Comparison of ENCODE assay signal across 19 mouse cellular contexts in the genomic region with DNA sequence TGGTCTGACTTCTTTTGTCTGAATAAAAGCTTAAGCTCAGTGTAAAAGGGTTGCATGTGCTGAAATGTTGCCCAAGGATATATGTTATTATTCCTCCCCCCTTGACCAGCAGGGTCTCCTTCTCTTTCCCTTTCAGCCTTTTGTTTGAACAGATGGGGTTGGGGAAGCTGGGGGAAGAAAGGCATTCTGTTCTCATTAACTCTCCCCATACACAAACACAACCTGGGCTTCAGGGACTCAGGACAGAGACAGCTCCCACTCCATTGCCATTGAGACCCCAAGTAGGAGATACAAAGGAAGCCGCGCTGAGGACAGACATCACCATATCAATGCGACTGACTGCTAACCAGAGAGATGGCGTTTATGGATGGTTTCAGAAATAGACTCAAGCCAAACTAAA. TPM values are rescaled to one million over a fixed set of nuclear protein-coding genes. Genes with fewer than 3 reads are reported as not detected.
DNase-seq lines count a peak whose midpoint lies in the region; ATAC-seq lines count a peak whose summit lies in the region.
"Had no signal": no experiment of that assay in that cellular context is flagged by ENCODE, and none has a peak within 500 bp of the region (broad histone marks: within the 10 kb centered on the region; RNA-seq: fewer than 3 reads in every experiment).

No protein-coding gene starts in this region.

- H3K36me3 ChIP-seq in forebrain, embryonic 11.5 days (ENCODE audit: control insufficient read depth, insufficient read depth, low read length), result no peaks in the 10 kb centered on the region
- H3K36me3 ChIP-seq in forebrain, embryonic 16.5 days (ENCODE audit: control insufficient read depth, insufficient read depth), result no peaks in the 10 kb centered on the region
- H3K36me3 ChIP-seq in forebrain, embryonic 14.5 days (ENCODE audit: control insufficient read depth, insufficient read depth, low read length), result no peaks in the 10 kb centered on the region
- H3K36me3 ChIP-seq in midbrain, embryonic 14.5 days (ENCODE audit: control insufficient read depth, insufficient read depth, low read length), result no peaks in the 10 kb centered on the region
- H3K36me3 ChIP-seq: embryonic facial prominence, embryonic 15.5 days had no signal

- no peak overlapping the region for H3K9ac ChIP-seq in forebrain, embryonic 11.5 days (ENCODE audit: low read length)
- no peak overlapping the region for H3K9ac ChIP-seq in forebrain, embryonic 16.5 days (replicated peaks; ENCODE audit: low read depth, low read length)
- no peak overlapping the region for H3K9ac ChIP-seq in forebrain, embryonic 14.5 days (ENCODE audit: low read length)
- no peak overlapping the region for H3K9ac ChIP-seq in midbrain, embryonic 14.5 days (replicated peaks; ENCODE audit: low read length)
- H3K9ac ChIP-seq: embryonic facial prominence, embryonic 15.5 days; liver, embryonic 14.5 days had no signal

- ATAC-seq in forebrain, embryonic 11.5 days (replicated peaks; ENCODE audit: low FRiP score), result peak; percentile 44; the same call in 1 of the 2 replicates
- no peak for ATAC-seq in forebrain, embryonic 16.5 days
- ATAC-seq in forebrain, embryonic 14.5 days, result peak; percentile 50; the same call in 1 of the 2 replicates
- ATAC-seq in midbrain, embryonic 14.5 days (ENCODE audit: low FRiP score, low TSS enrichment), result no peak; the same call in 1 of the 2 replicates
- ATAC-seq: intestine, postnatal 0 days had no signal

- no peaks in the 10 kb centered on the region for H3K27me3 ChIP-seq in forebrain, embryonic 11.5 days (ENCODE audit: control insufficient read depth, insufficient read depth, low read length)
- H3K27me3 ChIP-seq in forebrain, embryonic 16.5 days (replicated peaks; ENCODE audit: control insufficient read depth, insufficient read depth, low read length), result no peaks in the 10 kb centered on the region
- H3K27me3 ChIP-seq in forebrain, embryonic 14.5 days (replicated peaks; ENCODE audit: control insufficient read depth, insufficient read depth, low read length), result no peaks in the 10 kb centered on the region
- H3K27me3 ChIP-seq in midbrain, embryonic 14.5 days (ENCODE audit: control insufficient read depth, insufficient read depth, low read length), result no peaks in the 10 kb centered on the region
- H3K27me3 ChIP-seq: embryonic facial prominence, embryonic 15.5 days had no signal

- no peaks in the 10 kb centered on the region for H3K9me3 ChIP-seq in forebrain, embryonic 11.5 days (ENCODE audit: control insufficient read depth, low read length)
- no peaks in the 10 kb centered on the region for H3K9me3 ChIP-seq in forebrain, embryonic 16.5 days (ENCODE audit: control insufficient read depth, low read length)
- no peaks in the 10 kb centered on the region for H3K9me3 ChIP-seq in forebrain, embryonic 14.5 days (replicated peaks; ENCODE audit: control insufficient read depth, low read length)
- no peaks in the 10 kb centered on the region for H3K9me3 ChIP-seq in midbrain, embryonic 14.5 days (ENCODE audit: control insufficient read depth, low read length)
- H3K9me3 ChIP-seq: embryonic facial prominence, embryonic 15.5 days had no signal

- 11% methylated on average over 4 of the region's 4 CpGs for WGBS in forebrain, embryonic 11.5 days
- WGBS in forebrain, embryonic 16.5 days, result 4% methylated on average over 4 of the region's 4 CpGs
- 6% methylated on average over 4 of the region's 4 CpGs for WGBS in forebrain, embryonic 14.5 days
- WGBS in midbrain, embryonic 14.5 days, result 9% methylated on average over 4 of the region's 4 CpGs

- peak overlapping the region; percentile 8; the same call in 1 of the 2 replicates for H3K27ac ChIP-seq in forebrain, embryonic 11.5 days (ENCODE audit: low read depth, low read length)
- no peak overlapping the region for H3K27ac ChIP-seq in forebrain, embryonic 16.5 days (ENCODE audit: low read length)
- H3K27ac ChIP-seq in forebrain, embryonic 14.5 days (ENCODE audit: low read depth, low read length), result 0 out of 2 replicates have a peak overlapping the region, but pooled peaks have one; percentile 21
- H3K27ac ChIP-seq in midbrain, embryonic 14.5 days (replicated peaks; ENCODE audit: low read depth, low read length), result peak overlapping the region; percentile 50
- H3K27ac ChIP-seq: embryonic facial prominence, embryonic 15.5 days; heart, adult 2 months; liver, embryonic 14.5 days had no signal

- DNase-seq in forebrain, embryonic 11.5 days (ENCODE audit: low spot score), result no peak
- DNase-seq in ES-CJ7 (ENCODE audit: low read depth, low spot score), result peak; percentile 11
- peak; percentile 57 for DNase-seq in forebrain, embryonic 14.5 days (ENCODE audit: low spot score)
- peak; percentile 40 for DNase-seq in midbrain, embryonic 14.5 days
- DNase-seq in spleen, adult 18-20 months, result no peak
- no peak for DNase-seq in layer of hippocampus, adult 8-10 months (ENCODE audit: low spot score in 2 of 2)
- no peak for DNase-seq in frontal cortex, postnatal 10 days (ENCODE audit: low spot score in 2 of 2)
- DNase-seq: adrenal gland, adult 8-10 months; cerebellum, postnatal 14 days; heart, adult 2 months; heart, postnatal 10 days; kidney, postnatal 25 days; right cerebral cortex, postnatal 4 days had no signal

- no peak overlapping the region for H3K4me3 ChIP-seq in forebrain, embryonic 11.5 days (ENCODE audit: low read depth, low read length)
- no peak overlapping the region for H3K4me3 ChIP-seq in forebrain, embryonic 16.5 days (replicated peaks; ENCODE audit: low read length)
- H3K4me3 ChIP-seq in forebrain, embryonic 14.5 days (ENCODE audit: low read depth, low read length), result no peak overlapping the region
- H3K4me3 ChIP-seq in midbrain, embryonic 14.5 days (replicated peaks; ENCODE audit: low read depth, low read length), result no peak overlapping the region
- H3K4me3 ChIP-seq: embryonic facial prominence, embryonic 15.5 days; heart, adult 2 months had no signal

- no peaks in the 10 kb centered on the region for H3K4me1 ChIP-seq in forebrain, embryonic 11.5 days (replicated peaks; ENCODE audit: control insufficient read depth, insufficient read depth, low read length)
- H3K4me1 ChIP-seq in forebrain, embryonic 16.5 days (replicated peaks; ENCODE audit: control insufficient read depth, insufficient read depth, low read length), result 0 out of 2 replicates have a peak, but pooled peaks cover 3% of the 10 kb centered on the region
- H3K4me1 ChIP-seq in forebrain, embryonic 14.5 days (ENCODE audit: control insufficient read depth, insufficient read depth, low read length), result peaks cover 3% of the 10 kb centered on the region; the same call in 1 of the 2 replicates
- peaks cover 15% of the 10 kb centered on the region for H3K4me1 ChIP-seq in midbrain, embryonic 14.5 days (ENCODE audit: control insufficient read depth, insufficient read depth, low read length)
- H3K4me1 ChIP-seq: embryonic facial prominence, embryonic 15.5 days had no signal

- H3K4me2 ChIP-seq in forebrain, embryonic 11.5 days (ENCODE audit: low read depth, low read length, severe bottlenecking), result no peak overlapping the region
- no peak overlapping the region for H3K4me2 ChIP-seq in forebrain, embryonic 16.5 days (ENCODE audit: low read length)
- H3K4me2 ChIP-seq in forebrain, embryonic 14.5 days (ENCODE audit: low read length), result no peak overlapping the region
- no peak overlapping the region for H3K4me2 ChIP-seq in midbrain, embryonic 14.5 days (ENCODE audit: low read length)
- H3K4me2 ChIP-seq: embryonic facial prominence, embryonic 15.5 days had no signal

RNA-seq across cellular contexts. Expression of a gene that starts 30.3 kb away (rescaled TPM):
- not detected in 2 replicates for polyA plus RNA-seq in forebrain, embryonic 11.5 days (2014; fragmentation: Nextera tagmentation; extraction: Ambion mirVana)
- 0.33 and 0.47 TPM in 2 replicates for polyA plus RNA-seq in forebrain, embryonic 16.5 days (2015; fragmentation: Nextera tagmentation; extraction: Ambion mirVana)
- 0.48 TPM in 2 replicates for polyA plus RNA-seq in forebrain, embryonic 14.5 days (2014; fragmentation: Nextera tagmentation; extraction: Ambion mirVana)
- polyA plus RNA-seq in midbrain, embryonic 14.5 days (2014; fragmentation: Nextera tagmentation; extraction: Ambion mirVana), result 0.16 and 0.26 TPM in 2 replicates
- total RNA-seq in layer of hippocampus, adult 8-10 months (2022), result 1 to 10 TPM in 2 of 4 experiments, under 1 TPM in 2; 0.86 to 2.8 (median 1.0) TPM

RNA-seq across cellular contexts. Expression of a gene that starts 46.0 kb away (rescaled TPM):
- 41.4 and 44.9 TPM in 2 replicates for polyA plus RNA-seq in forebrain, embryonic 11.5 days (2014; fragmentation: Nextera tagmentation; extraction: Ambion mirVana)
- 19.0 and 19.6 TPM in 2 replicates for polyA plus RNA-seq in forebrain, embryonic 16.5 days (2015; fragmentation: Nextera tagmentation; extraction: Ambion mirVana)
- polyA plus RNA-seq in forebrain, embryonic 14.5 days (2014; fragmentation: Nextera tagmentation; extraction: Ambion mirVana), result 18.4 and 20.5 TPM in 2 replicates
- polyA plus RNA-seq in midbrain, embryonic 14.5 days (2014; fragmentation: Nextera tagmentation; extraction: Ambion mirVana), result 45.0 and 46.2 TPM in 2 replicates
- total RNA-seq in layer of hippocampus, adult 8-10 months (2022), result 1 to 10 TPM in 3 of 4 experiments, under 1 TPM in 1; 0.79 to 1.4 (median 1.3) TPM
- total RNA-seq: adrenal gland, adult 8-10 months; heart, adult 2 months; heart, postnatal 10 days had no signal
- polyA plus RNA-seq: heart, adult 2 months; intestine, postnatal 0 days; liver, embryonic 14.5 days; stomach, embryonic 14.5 days; thymus, postnatal 0 days had no signal

Comparison
In these comparisons a context has a peak if more than half of its experiments do, and no peak if none do; other contexts are left out.
1. ATAC-seq: peak in forebrain, embryonic 11.5 days (single experiment) and forebrain, embryonic 14.5 days (single experiment); none in forebrain, embryonic 16.5 days (single experiment) and midbrain, embryonic 14.5 days (single experiment).
2. DNase-seq: peak in ES-CJ7 (single experiment), forebrain, embryonic 14.5 days (single experiment) and midbrain, embryonic 14.5 days (single experiment); none in forebrain, embryonic 11.5 days (single experiment), spleen, adult 18-20 months (0 of 2), layer of hippocampus, adult 8-10 months (0 of 2) and frontal cortex, postnatal 10 days (0 of 2).